Mouse (Mus musculus) T-helper 2 cell (primary cell): ENCODE data around the gene Trim60.

Source experiments
- in situ Hi-C: fragments of 300-600 bp; cut with MboI, MseI; formaldehyde crosslinking; loops from one replicate; pipeline ENCODE4 v1.15.1; 2025; ENCODE audit warnings: high pct_unique_total_duplicates

Gene Trim60

GRCm38 (mm10) chr8:64987731-64988130 is 30.7 kb downstream of the Trim60 start, which contains the start of gene Trim75:
Trim75 (minus strand) TSS chr8:64987831.
- in situ Hi-C loops: no loop called here

DNA sequence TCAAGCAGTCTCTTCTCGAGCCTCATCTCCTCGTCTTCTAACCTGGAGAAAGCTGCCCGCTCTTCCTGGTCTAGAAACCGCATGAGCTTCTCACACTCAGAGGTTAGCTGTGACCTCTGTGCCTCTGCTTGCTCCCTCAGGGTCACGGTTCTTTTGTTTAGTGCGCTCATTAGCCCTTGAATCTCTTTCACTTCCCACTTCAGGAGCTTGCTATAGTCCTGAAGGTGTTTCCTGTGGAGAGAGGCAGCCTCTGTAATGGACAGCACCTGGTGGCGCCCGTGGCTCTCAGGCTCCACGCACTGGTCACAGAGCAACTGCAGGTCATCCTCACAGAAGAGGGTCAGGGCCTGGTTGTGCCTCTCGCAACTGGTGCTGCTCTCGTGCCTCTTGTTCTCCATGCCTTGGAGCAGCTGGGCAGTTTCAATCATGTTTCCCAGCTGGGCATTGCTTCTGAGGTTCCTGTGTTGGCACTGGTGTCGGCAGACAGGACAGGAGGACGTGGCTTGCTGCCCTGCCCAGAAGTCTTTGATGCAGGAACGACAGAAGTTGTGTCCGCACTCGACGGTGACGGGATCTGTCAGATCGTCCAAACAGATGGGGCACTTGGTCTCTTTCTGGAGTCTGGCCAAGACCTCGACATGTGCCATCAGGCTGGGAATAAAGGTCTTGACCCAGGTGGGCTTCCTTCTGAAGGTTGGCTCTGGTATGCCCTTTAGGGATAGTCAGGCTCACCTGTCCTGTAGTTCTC is 35.1 kb downstream of the Trim60 start:
- in situ Hi-C loops: no loop called here

GRCm38 (mm10) chr8:64962836-64963235 is 55.5 kb downstream of the Trim60 start:
- in situ Hi-C loops: no loop called here

DNA sequence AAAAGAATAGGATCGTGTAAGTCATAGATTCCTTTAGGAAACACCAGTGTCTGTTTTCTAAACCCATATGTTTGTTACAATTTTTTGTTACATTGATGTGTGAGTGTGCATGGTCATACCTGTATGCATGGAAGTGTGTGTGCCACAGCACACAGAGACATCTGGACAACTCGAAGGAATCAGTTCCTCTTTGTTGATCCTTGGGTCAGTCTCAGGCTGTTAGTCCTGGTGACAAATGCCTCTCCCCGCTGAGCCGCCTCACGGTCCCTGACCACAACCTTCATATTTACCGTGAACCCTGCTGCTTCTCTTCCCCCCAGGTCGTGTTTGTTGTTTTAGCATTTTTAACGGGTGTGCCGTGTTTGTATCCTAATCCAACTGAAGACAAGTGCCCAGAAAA is 59.4 kb downstream of the Trim60 start:
- in situ Hi-C loops: no loop called here

DNA sequence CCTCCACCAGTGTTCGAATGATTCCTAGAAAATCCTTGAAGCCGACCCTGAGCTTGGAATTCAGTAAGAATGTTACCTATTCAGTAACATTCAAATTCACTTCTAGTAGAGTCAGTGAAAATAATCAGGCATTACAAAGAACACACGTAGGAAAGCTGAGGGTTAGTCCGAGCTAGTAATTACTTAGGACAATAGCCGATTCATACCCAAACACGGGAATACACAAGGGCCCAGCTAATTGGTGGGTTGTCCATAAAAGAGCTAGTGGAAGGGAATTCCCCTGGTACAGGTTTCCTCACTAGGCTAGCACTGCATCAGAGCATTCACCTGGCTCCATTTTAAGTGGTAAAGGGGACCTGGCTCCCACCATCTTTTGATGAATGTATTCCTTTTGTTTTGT is 66.3 kb downstream of the Trim60 start:
- in situ Hi-C loops: no loop called here
